Mouse (Mus musculus) forebrain, embryonic 16.5 days (tissue): Measurements from ENCODE around the gene Ppme1. TPM values are rescaled to one million over a fixed set of nuclear protein-coding genes. Genes with fewer than 3 reads are reported as not detected.

Experiments used
- ATAC-seq: fragments of 200-750 bp; cut with Nextera tagmentation; 2 replicates; pipeline ENCODE4 v1.8.0; 2017; ENCODE audit warnings: mild to moderate bottlenecking, moderate library complexity
- H3K27ac ChIP-seq: fragments of 300-500 bp; sonication (generic); 2 replicates; pipeline ENCODE4 v1.5.1; 2014; ENCODE audit warnings: low read length, control low read depth
- H3K27me3 ChIP-seq: fragments of 300-500 bp; sonication (generic); replicated peaks from 2 replicates; pipeline ENCODE4 v1.6.1; 2014; ENCODE audit warnings: low read length; ENCODE audit not compliant: control insufficient read depth, insufficient read depth
- H3K36me3 ChIP-seq: fragments of 300-500 bp; sonication (generic); 2 replicates; pipeline ENCODE4 v1.6.1; 2014; ENCODE audit not compliant: control insufficient read depth, insufficient read depth
- H3K4me1 ChIP-seq: fragments of 300-500 bp; sonication (generic); replicated peaks from 2 replicates; pipeline ENCODE4 v1.6.1; 2014; ENCODE audit warnings: low read length; ENCODE audit not compliant: control insufficient read depth, insufficient read depth
- H3K4me2 ChIP-seq: fragments of 300-500 bp; sonication (generic); 2 replicates; pipeline ENCODE4 v1.6.1; 2014; ENCODE audit warnings: mild to moderate bottlenecking, low read length, control low read depth
- H3K4me3 ChIP-seq: fragments of 300-500 bp; sonication (generic); replicated peaks from 2 replicates; pipeline ENCODE4 v1.5.1; 2014; ENCODE audit warnings: mild to moderate bottlenecking, low read length, control low read depth
- H3K9ac ChIP-seq: fragments of 300-500 bp; sonication (generic); replicated peaks from 2 replicates; pipeline ENCODE4 v1.6.1; 2014; ENCODE audit warnings: low read depth, low read length, control low read depth
- H3K9me3 ChIP-seq: fragments of 300-500 bp; sonication (generic); 2 replicates; pipeline ENCODE4 v1.6.1; 2016; ENCODE audit warnings: low read length; ENCODE audit not compliant: control insufficient read depth
- whole genome bisulfite sequencing: fragments of 180-500 bp; shearing (Covaris S2); extraction: QIAGEN DNeasy Blood & Tissue Kit; methylation state at CpG from one replicate; pipeline ENCODE4 v1.1.7; 2014; 5-methylcytosine and 5-hydroxymethylcytosine counted together
- polyA plus RNA-seq: library from polyadenylated mRNA; unstranded; fragments of >200 nt; fragmentation: Nextera tagmentation; extraction: Ambion mirVana; gene quantifications from 2 replicates; pipeline ENCODE4 v1.2.1, GENCODE M21; 2015

Ppme1 gene
- polyA plus RNA-seq, result 157 and 158 TPM in 2 replicates

DNA sequence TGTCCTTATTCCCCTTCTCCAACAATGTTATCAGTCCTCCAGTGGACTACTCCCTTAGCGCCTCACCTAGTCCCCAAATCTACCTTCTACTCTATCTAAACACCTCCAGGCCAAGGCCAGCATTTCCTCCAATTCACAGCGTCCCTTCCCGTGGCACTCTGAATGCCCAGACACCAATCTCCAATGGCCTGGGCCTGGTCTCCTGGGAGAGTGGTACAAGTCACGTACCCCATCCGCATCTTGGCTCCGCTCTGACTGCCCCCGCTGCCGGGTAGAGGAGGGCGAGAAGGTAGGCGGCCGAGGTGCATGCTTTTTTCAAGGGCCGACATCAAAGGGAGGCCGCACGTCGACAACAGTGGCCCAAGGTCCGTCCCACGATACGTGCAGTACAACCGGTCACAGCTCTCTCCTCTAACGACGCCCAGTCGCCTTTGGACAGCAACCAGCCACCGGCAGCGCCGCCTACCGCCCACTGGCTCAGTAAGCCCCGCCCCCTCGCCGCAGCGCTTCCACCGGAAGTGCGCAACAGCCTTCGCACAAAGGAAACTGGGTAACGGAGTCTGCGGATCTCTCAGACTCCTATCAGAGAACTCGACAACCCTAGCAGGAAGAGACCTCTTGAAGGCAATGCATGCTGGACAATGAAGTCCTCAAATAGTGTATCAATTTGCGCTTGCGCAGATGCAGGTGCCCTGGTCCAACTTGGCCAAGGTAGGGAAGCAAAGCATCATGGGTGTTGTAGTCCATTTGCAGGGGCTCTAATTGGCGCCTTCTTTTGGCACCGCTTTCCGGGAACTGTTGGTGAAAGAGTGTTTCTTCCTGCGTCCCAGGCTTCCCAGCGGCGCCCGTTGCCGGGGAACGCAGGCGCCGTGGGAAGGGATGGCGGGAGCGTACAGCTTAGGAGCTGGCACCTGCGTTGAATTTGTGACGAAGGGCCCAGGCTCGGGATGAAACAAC, at the start of gene Ppme1, which contains the start of gene C2cd3:
Ppme1 (minus strand) TSS at position 813 of the 957 bp plus-strand sequence.
C2cd3 (plus strand) TSS at position 739 of the 957 bp plus-strand sequence.
- H3K4me3 ChIP-seq, result peak within 1 kb of the TSS; percentile 69
- H3K4me1 ChIP-seq, result peaks cover 20% of the 10 kb centered on the region
- peak within 1 kb of the TSS; percentile 77 for H3K9ac ChIP-seq
- ATAC-seq, result peak; percentile 99
- WGBS, result under 1% methylated on average over 54 of the region's 54 CpGs
- peak within 1 kb of the TSS; percentile 80 for H3K27ac ChIP-seq
- H3K36me3 ChIP-seq, result peaks cover 5% of the 10 kb centered on the region; the same call in 1 of the 2 replicates
- H3K4me2 ChIP-seq, result peak within 1 kb of the TSS; percentile 73
- H3K27me3 ChIP-seq, result no peaks in the 10 kb centered on the region
- H3K9me3 ChIP-seq, result no peaks in the 10 kb centered on the region

DNA sequence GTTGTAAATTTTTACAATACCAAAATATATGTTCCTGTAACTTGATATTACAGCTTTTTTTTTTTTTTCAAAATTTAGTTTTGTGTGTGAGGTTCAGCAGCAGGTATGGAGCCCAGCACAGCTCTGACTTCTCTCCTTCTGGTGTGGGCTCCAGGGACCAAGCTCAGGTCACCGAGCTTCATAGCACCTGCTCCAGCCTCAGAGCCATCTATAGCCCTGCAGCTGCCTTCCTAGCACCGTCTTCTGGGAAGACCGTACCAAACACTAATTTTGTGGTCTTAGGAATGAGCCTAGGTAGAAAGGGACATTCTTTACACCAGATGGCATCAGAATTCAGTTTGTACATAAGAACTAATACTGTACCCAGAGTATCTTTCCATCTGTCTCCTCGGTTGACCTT, 36.6 kb upstream of the Ppme1 start:
- no peak overlapping the region for H3K9ac ChIP-seq
- H3K4me2 ChIP-seq, result no peak overlapping the region
- H3K4me3 ChIP-seq, result no peak overlapping the region
- H3K4me1 ChIP-seq, result no peaks in the 10 kb centered on the region
- no peaks in the 10 kb centered on the region for H3K27me3 ChIP-seq
- H3K27ac ChIP-seq, result no peak overlapping the region
- WGBS, result 97% methylated on average over 4 of the region's 4 CpGs
- no peaks in the 10 kb centered on the region for H3K9me3 ChIP-seq
- H3K36me3 ChIP-seq, result peaks cover 30% of the 10 kb centered on the region
- ATAC-seq, result no peak

GRCm38 (mm10) chr7:100407677-100408076, 35.6 kb upstream of the Ppme1 start:
- Histone ChIP-seq H3K27me3 (no peaks in the 10 kb centered on the region), H3K4me2 (no peak overlapping the region), H3K9ac (no peak overlapping the region), H3K4me1 (no peaks in the 10 kb centered on the region), H3K4me3 (no peak overlapping the region), H3K27ac (no peak overlapping the region), H3K9me3 (no peaks in the 10 kb centered on the region), H3K36me3 (peaks cover 31% of the 10 kb centered on the region)
- WGBS, result 93% methylated on average over 5 of the region's 5 CpGs
- no peak for ATAC-seq

GRCm38 (mm10) chr7:100402715-100403114, 30.6 kb upstream of the Ppme1 start:
- Histone ChIP-seq H3K4me2 (no peak overlapping the region), H3K27me3 (no peaks in the 10 kb centered on the region), H3K9ac (no peak overlapping the region), H3K36me3 (peaks cover 30% of the 10 kb centered on the region), H3K9me3 (no peaks in the 10 kb centered on the region), H3K27ac (no peak overlapping the region), H3K4me3 (no peak overlapping the region), H3K4me1 (no peaks in the 10 kb centered on the region)
- WGBS, result 25% methylated on average over 4 of the region's 4 CpGs
- ATAC-seq, result no peak

DNA sequence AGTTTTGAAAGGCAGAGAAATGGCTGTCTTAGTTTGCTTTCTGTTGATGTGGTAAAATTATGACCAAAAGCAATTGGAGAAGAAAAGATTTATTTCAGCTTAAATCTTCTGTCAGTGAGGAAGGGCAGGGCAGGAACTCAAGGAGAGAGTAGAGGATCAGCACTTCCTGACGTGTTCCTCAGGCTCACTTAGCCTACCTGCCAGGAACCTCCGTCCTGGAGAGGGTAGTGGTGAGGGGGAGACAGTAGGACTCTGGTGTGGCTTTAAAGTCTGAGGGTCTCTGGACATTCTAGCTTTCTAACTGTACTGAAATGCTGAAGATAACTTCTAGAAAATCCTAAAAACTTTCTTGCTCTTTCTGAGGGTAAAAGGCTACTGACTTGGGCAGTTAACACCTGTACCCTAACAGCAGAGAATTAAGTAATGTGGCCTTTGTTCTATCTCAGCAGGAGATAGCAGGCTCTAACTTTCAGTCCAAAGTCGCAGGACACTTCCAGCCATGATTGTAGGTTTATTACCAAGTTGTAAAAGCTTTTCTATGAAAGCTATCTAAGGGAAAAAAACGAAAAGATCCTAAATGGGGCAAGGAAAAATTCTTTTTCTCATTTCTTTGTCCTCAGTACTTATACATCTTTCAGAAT, 28.9 kb upstream of the Ppme1 start:
- Histone ChIP-seq H3K9me3 (no peaks in the 10 kb centered on the region), H3K9ac (no peak overlapping the region), H3K27ac (no peak overlapping the region), H3K36me3 (peaks cover 17% of the 10 kb centered on the region; the same call in 1 of the 2 replicates), H3K27me3 (no peaks in the 10 kb centered on the region), H3K4me3 (no peak overlapping the region), H3K4me1 (no peaks in the 10 kb centered on the region), H3K4me2 (no peak overlapping the region)
- WGBS, result 70% methylated on average over 4 of the region's 4 CpGs
- ATAC-seq, result no peak

GRCm38 (mm10) chr7:100399231-100399913, 27.3 kb upstream of the Ppme1 start:
- Histone ChIP-seq H3K9ac (no peak overlapping the region), H3K36me3 (peaks cover 16% of the 10 kb centered on the region; the same call in 1 of the 2 replicates), H3K27ac (no peak overlapping the region), H3K4me2 (no peak overlapping the region), H3K27me3 (no peaks in the 10 kb centered on the region), H3K4me3 (no peak overlapping the region), H3K4me1 (no peaks in the 10 kb centered on the region), H3K9me3 (no peaks in the 10 kb centered on the region)
- ATAC-seq, result no peak
- WGBS, result 53% methylated on average over 8 of the region's 8 CpGs

- 85% methylated on average over 2 of the region's 2 CpGs for WGBS
- Histone ChIP-seq H3K27me3 (no peaks in the 10 kb centered on the region), H3K9me3 (no peaks in the 10 kb centered on the region), H3K4me1 (no peaks in the 10 kb centered on the region), H3K4me3 (no peak overlapping the region), H3K27ac (no peak overlapping the region), H3K4me2 (no peak overlapping the region), H3K9ac (no peak overlapping the region), H3K36me3 (peaks cover 14% of the 10 kb centered on the region; the same call in 1 of the 2 replicates)
- no peak for ATAC-seq
Observed at GRCm38 (mm10) chr7:100392265-100392664, 20.2 kb upstream of the Ppme1 start.

DNA sequence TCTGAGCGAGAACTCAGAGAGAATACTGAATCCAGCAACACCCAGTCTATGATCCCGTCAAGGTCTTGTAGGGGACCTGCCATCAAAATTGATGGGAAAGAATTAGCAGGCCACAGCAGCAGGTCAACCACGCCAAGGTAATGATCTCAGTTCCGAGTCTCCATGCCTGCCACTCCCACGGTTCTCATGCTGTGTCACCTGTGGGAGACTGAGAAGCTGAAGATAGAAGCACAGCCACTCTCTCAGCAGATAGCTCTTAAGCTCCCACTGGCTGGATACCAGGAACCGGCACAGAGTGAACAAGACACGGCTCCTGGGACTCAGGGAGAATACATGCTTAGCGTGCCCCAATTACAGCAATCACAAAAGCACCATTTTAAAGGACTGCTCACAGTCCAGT, 18.1 kb upstream of the Ppme1 start:
- Histone ChIP-seq H3K9me3 (no peaks in the 10 kb centered on the region), H3K36me3 (peaks cover 14% of the 10 kb centered on the region; the same call in 1 of the 2 replicates), H3K9ac (no peak overlapping the region), H3K27me3 (no peaks in the 10 kb centered on the region), H3K4me1 (no peaks in the 10 kb centered on the region), H3K4me3 (no peak overlapping the region), H3K27ac (no peak overlapping the region), H3K4me2 (no peak overlapping the region)
- ATAC-seq, result no peak
- 91% methylated on average over 8 of the region's 8 CpGs for WGBS

DNA sequence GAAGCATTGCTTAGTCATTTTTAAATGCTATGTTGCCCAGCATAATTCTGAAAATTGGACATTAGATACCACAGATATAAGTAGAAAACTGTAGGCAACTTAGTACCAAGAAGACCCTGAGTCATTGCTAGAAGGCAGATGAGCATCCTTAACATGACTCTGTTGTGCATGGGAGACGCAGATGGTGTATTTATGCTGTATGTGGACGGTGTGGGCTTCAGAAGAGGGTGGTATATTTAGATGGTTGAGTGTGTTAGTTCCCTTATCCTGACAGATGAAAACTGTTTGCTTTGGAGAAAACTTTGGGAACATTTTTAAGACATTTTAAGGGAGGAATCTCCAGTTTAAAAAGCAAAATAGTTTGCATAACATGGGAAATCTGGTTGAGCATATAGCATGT, 16.1 kb upstream of the Ppme1 start:
- no peak for ATAC-seq

More for the DNA sequence above, 16.1 kb upstream of the Ppme1 start:
- 91% methylated on average over 2 of the region's 2 CpGs for WGBS
- Histone ChIP-seq H3K27ac (no peak overlapping the region), H3K9me3 (no peaks in the 10 kb centered on the region), H3K9ac (no peak overlapping the region), H3K27me3 (no peaks in the 10 kb centered on the region), H3K4me3 (no peak overlapping the region), H3K4me2 (no peak overlapping the region), H3K36me3 (peaks cover 12% of the 10 kb centered on the region; the same call in 1 of the 2 replicates), H3K4me1 (no peaks in the 10 kb centered on the region)
